Mouse (Mus musculus) forelimb bud, embryonic 11.5 days (tissue): ENCODE results near the gene Nek7.

Source experiments
- DNase-seq: peaks from one replicate; pipeline ENCODE4 v3.0.0-alpha.2; 2012; ENCODE audit warnings: low read depth, low spot score

Gene Nek7

GRCm38 (mm10) chr1:138510566-138510965 is 109.4 kb downstream of the Nek7 start:
- no peak for DNase-seq

GRCm38 (mm10) chr1:138507446-138508043 is 112.4 kb downstream of the Nek7 start:
- no peak for DNase-seq

DNA sequence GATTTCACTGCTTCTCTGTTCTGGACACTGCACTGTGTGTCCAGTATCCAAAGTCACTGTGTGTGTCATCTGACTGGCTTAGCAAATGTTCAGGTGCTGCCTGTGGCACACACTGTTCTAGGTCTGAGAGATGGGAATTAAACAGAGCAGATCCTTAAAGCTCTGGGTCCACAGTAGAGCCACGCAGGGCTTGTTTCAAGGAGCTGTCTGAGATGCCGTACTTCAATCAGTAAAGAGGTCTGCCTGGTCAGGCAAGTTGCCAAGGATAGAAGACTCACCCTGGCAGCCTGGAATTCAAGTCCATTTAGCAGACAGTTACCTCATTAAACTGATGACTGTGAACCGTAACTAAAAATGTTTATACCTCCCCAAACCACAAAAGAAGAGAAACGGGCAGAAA is 112.9 kb downstream of the Nek7 start:
- no peak for DNase-seq

DNA sequence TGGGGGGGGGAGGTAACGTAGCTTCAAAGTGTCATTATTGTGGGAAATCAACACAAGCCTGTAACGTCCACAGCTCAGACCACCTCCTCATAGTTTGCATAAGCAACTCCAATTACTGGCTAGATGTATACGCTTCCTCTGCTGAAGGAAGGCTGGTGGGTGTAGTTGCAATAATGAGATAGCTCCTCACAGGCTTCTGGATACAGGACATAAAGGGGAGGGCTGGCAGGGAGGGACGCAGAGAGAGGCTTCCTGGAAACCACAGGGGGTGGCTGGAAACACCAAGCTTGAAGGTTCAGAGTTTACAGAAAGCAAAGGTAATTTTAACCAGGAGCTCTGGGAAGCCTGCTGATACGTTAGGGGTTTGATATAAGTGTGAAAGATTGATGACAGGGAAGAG is 115.7 kb downstream of the Nek7 start:
- DNase-seq, result no peak

GRCm38 (mm10) chr1:138500691-138501090 is 119.2 kb downstream of the Nek7 start:
- no peak for DNase-seq

- DNase-seq, result no peak
Observed at GRCm38 (mm10) chr1:138500155-138500554, 119.8 kb downstream of the Nek7 start.

- DNase-seq, result no peak
Observed at GRCm38 (mm10) chr1:138499461-138499860, 120.5 kb downstream of the Nek7 start.

DNA sequence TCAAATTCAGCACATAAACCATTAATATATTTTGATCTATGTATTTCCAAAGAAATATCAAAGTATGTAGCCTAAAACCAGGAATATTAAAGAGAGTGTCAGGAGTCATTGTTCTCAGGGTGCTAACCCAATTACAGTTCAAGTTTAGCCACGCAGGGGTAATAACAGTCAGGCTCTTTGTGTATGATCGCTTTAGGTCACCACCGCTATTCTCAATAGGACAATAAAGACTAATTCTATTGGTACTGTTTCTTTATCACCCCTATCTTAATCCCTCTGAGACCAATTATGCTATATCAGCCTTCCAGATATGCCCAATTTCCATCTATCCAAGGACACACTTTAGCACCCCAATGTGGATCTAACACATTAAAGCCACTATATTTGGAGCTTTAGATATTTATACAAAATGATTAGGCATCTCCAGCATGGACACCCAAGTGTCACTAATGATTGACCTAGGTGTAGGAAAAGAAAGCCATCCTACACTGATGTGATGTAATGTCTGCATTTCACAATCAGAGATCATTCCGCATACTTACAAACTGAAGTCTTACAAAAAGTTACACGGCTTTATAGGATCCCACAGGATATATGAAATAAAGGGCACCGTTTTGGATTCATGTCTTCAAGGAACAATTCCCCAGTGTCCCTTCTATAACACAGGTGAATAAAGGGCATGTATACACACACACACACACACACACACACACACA is 128.4 kb downstream of the Nek7 start:
- no peak for DNase-seq

- no peak for DNase-seq
Observed at GRCm38 (mm10) chr1:138487569-138487968, 132.4 kb downstream of the Nek7 start.

DNA sequence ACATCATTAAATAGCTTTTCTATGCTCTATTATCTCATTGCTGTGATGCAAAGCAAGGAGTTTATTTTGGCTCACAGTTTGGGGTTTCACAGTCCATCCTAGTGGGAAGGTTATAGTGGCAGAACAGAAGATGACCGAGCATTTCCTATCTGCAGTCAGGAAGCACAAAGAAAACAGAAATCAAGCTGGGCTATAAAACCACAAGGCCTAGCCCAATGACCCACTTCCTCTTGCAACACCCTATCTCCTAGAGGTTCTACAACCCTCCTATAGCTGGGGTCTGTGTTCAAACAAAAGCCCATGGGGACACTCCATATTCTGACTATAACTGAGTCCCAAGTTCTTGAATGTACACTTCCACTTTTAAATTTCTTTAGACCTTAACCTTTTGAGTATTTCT is 139.2 kb downstream of the Nek7 start:
- DNase-seq, result no peak

- no peak for DNase-seq
Observed at GRCm38 (mm10) chr1:138465352-138465751, 154.6 kb downstream of the Nek7 start.

DNA sequence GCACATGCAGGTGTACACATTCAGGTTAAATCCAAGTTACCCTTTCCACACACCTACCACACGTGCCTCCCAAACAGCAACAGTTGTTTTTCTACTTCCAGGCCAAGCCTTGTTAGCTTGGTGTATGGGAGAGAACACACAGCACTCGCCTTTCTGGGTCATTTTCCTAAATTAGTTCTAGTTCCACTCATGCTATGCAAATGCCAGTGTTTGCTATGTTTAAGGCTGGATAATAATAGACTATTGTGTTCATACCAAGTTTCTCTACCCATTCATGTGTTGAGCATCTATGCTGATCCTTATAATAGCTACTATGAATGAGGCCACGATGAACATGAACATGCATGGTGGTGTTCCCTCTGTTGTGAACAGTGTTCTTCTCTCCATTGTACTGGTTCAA is 158.5 kb downstream of the Nek7 start:
- DNase-seq, result no peak

- DNase-seq, result no peak
Observed at GRCm38 (mm10) chr1:138449476-138449851, 170.5 kb downstream of the Nek7 start.

- no peak for DNase-seq
Observed at GRCm38 (mm10) chr1:138448635-138449475, 171.1 kb downstream of the Nek7 start.

DNA sequence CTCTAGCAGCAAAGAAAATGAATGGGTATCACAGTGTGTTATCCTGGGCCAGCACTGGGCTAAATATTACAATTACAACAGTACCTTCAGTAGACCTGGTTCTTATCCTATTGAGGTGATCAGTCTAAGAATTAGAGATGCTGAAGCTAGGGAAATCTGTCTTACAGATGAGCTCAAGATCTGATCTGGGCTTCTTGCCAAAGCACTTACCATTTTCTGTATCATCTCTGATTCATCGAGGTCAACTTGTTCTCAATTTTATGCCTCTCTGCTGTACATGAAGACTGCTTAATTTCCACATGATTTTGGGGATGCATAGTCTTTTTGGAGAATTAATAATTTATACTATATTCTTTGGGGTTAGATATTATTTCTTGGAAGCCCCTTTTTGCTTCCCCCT is 173.1 kb downstream of the Nek7 start:
- DNase-seq, result no peak
